Mouse (Mus musculus) liver, postnatal 0 days (tissue): ENCODE results near the gene Epn3. TPM values are rescaled to one million over a fixed set of nuclear protein-coding genes. Genes with fewer than 3 reads are reported as not detected.

ENCODE experiments used
- ATAC-seq: fragments of 200-750 bp; cut with Nextera tagmentation; 2 replicates; pipeline ENCODE4 v1.8.0; 2017; ENCODE audit warnings: mild to moderate bottlenecking, moderate library complexity
- DNase-seq: peaks from one replicate; pipeline ENCODE4 v3.0.0-alpha.2; 2016
- H3K27ac ChIP-seq: fragments of 300-500 bp; sonication (generic); 2 replicates; pipeline ENCODE4 v1.5.1; 2014; ENCODE audit warnings: antibody characterized with exemption, moderate library complexity, mild to moderate bottlenecking, low read depth
- H3K27me3 ChIP-seq: fragments of 300-500 bp; sonication (generic); 2 replicates; pipeline ENCODE4 v1.6.1; 2014; ENCODE audit warnings: low read length, control low read depth, mixed read lengths; ENCODE audit not compliant: insufficient read depth
- H3K36me3 ChIP-seq: fragments of 300-500 bp; sonication (generic); replicated peaks from 2 replicates; pipeline ENCODE4 v1.6.1; 2014; ENCODE audit warnings: mild to moderate bottlenecking, control low read depth, low read length, moderate library complexity, mixed read lengths; ENCODE audit not compliant: insufficient read depth
- H3K4me1 ChIP-seq: fragments of 300-500 bp; sonication (generic); 2 replicates; pipeline ENCODE4 v1.6.1; 2014; ENCODE audit warnings: antibody characterized with exemption, mild to moderate bottlenecking, control low read depth; ENCODE audit not compliant: insufficient read depth
- H3K4me2 ChIP-seq: fragments of 300-500 bp; sonication (generic); 2 replicates; pipeline ENCODE4 v1.6.1; 2014; ENCODE audit warnings: low read depth, mild to moderate bottlenecking, low read length, moderate library complexity, mixed read lengths
- H3K4me3 ChIP-seq: fragments of 300-500 bp; sonication (generic); 2 replicates; pipeline ENCODE4 v1.5.1; 2014; ENCODE audit warnings: low read depth, low read length
- H3K9ac ChIP-seq: fragments of 300-500 bp; sonication (generic); replicated peaks from 2 replicates; pipeline ENCODE4 v1.6.1; 2014; ENCODE audit warnings: mild to moderate bottlenecking, moderate library complexity
- H3K9me3 ChIP-seq: fragments of 300-500 bp; sonication (generic); 2 replicates; pipeline ENCODE4 v1.6.1; 2016; ENCODE audit warnings: mild to moderate bottlenecking, control low read depth, low read length, mixed read lengths
- CTCF ChIP-seq: sonication (generic); IDR thresholded peaks from 2 replicates; pipeline ENCODE4 v1.5.1; 2016; ENCODE audit warnings: antibody characterized with exemption, low read depth
- EP300 ChIP-seq: IDR thresholded peaks from 2 replicates; pipeline ENCODE4 v1.6.1; 2016; ENCODE audit warnings: antibody characterized with exemption, low read depth, mild to moderate bottlenecking
- WGBS: fragments of 180-500 bp; shearing (Covaris S2); extraction: QIAGEN DNeasy Blood & Tissue Kit; methylation state at CpG from one replicate; pipeline ENCODE4 v1.1.7; 2014; ENCODE audit not compliant: insufficient replicate concordance; 5-methylcytosine and 5-hydroxymethylcytosine counted together
- polyA plus RNA-seq: library from polyadenylated mRNA; unstranded; fragments of >200 nt; fragmentation: Nextera tagmentation; extraction: Ambion mirVana; gene quantifications from 2 replicates; pipeline ENCODE4 v1.2.1, GENCODE M21; 2015

The Epn3 gene
- polyA plus RNA-seq, 1 experiment from 2014 or later, result 0.21 TPM

DNA sequence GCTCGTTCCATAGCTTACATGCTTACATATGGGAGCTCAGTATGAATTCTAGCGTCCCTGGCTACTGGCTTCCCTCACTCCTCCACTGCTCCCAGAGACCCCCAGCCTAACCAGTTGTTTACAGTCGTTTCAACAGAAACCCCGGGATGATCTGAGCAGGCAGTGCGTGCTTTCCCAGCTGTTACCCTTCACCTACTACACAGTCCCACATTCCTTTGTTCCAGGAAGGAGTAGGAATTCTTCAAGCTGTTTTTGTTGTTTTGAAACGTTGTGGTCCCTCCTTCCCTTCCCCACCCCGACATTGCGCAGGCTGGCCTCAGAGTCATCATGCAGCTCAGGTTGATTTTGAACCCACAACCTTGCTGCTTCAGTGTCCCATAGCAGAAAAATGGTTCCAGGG, 588 bp upstream of the Epn3 start:
- WGBS, result 39% methylated on average over 8 of the region's 8 CpGs
- ATAC-seq, result peak; percentile 15; the same call in 1 of the 2 replicates
- DNase-seq, result no peak
- TF ChIP-seq CTCF, result no peak
- Histone ChIP-seq H3K4me1 (peaks cover 7% of the 10 kb centered on the region; the same call in 1 of the 2 replicates), H3K4me3 (no peak overlapping the region), H3K4me2 (no peak overlapping the region; the same call in 1 of the 2 replicates), H3K9ac (no peak overlapping the region), H3K27me3 (peaks cover 41% of the 10 kb centered on the region), H3K36me3 (no peaks in the 10 kb centered on the region), H3K9me3 (no peaks in the 10 kb centered on the region), H3K27ac (no peak overlapping the region)

GRCm38 (mm10) chr11:94499035-94499434, 739 bp downstream of the Epn3 start:
- Histone ChIP-seq H3K4me3 (peak overlapping the region; percentile 34; the same call in 1 of the 2 replicates), H3K4me1 (peaks cover 7% of the 10 kb centered on the region; the same call in 1 of the 2 replicates), H3K36me3 (no peaks in the 10 kb centered on the region), H3K27me3 (peaks cover 38% of the 10 kb centered on the region), H3K9ac (no peak overlapping the region), H3K4me2 (no peak overlapping the region), H3K9me3 (no peaks in the 10 kb centered on the region), H3K27ac (no peak overlapping the region)
- 6% methylated on average over 2 of the region's 2 CpGs for WGBS
- TF ChIP-seq EP300 (no peak), CTCF (no peak)
- no peak for DNase-seq
- 0 out of 2 replicates have a peak, but pooled peaks have one; percentile 24 for ATAC-seq

- Histone ChIP-seq H3K36me3 (no peaks in the 10 kb centered on the region), H3K27ac (no peak overlapping the region), H3K4me1 (peaks cover 7% of the 10 kb centered on the region; the same call in 1 of the 2 replicates), H3K4me2 (no peak overlapping the region), H3K9me3 (no peaks in the 10 kb centered on the region), H3K4me3 (no peak overlapping the region), H3K27me3 (peaks cover 38% of the 10 kb centered on the region), H3K9ac (no peak overlapping the region)
- ATAC-seq (no peak), DNase-seq (no peak)
- WGBS, result 32% methylated on average over 19 of the region's 19 CpGs
- TF ChIP-seq CTCF, result no peak
- TF ChIP-seq EP300, result no peak
Measured at GRCm38 (mm10) chr11:94498093-94498996, 1.4 kb downstream of the Epn3 start.

DNA sequence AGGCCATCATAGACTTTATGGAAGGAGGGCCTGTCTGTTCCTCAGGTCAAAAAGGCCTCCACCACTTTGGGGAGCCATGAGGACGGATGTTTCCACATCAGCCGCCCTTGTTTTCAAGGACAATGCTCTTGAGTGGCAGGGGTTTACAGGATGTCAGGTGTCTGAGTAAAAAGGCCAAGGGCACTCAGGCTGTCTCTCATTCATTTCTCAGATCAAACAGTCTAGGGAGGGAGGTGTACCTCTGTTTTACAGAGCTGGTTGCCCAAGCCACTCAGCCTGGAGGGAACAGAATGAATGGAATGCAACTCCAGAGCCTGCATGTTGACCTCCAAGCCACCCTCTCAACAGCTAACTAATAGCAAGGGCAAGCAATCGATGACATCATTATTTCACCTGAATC, 4.4 kb downstream of the Epn3 start:
- DNase-seq (no peak), ATAC-seq (no peak)
- Histone ChIP-seq H3K27me3 (peaks cover 41% of the 10 kb centered on the region), H3K4me3 (no peak overlapping the region), H3K9me3 (no peaks in the 10 kb centered on the region), H3K27ac (no peak overlapping the region), H3K36me3 (no peaks in the 10 kb centered on the region), H3K4me1 (peaks cover 12% of the 10 kb centered on the region), H3K4me2 (no peak overlapping the region), H3K9ac (no peak overlapping the region)
- WGBS, result 58% methylated on average over 3 of the region's 3 CpGs
- TF ChIP-seq CTCF (no peak), EP300 (no peak)

- 41% methylated on average over 7 of the region's 7 CpGs for WGBS
- no peak overlapping the region for H3K9ac ChIP-seq
- H3K4me3 ChIP-seq, result peak overlapping the region; percentile 47; the same call in 1 of the 2 replicates
- H3K36me3 ChIP-seq, result no peaks in the 10 kb centered on the region
- H3K4me1 ChIP-seq, result peaks cover 5% of the 10 kb centered on the region; the same call in 1 of the 2 replicates
- no peak for ATAC-seq
- H3K27ac ChIP-seq, result no peak overlapping the region
- no peak for TF ChIP-seq CTCF
- no peak for TF ChIP-seq EP300
- no peaks in the 10 kb centered on the region for H3K9me3 ChIP-seq
- peaks cover 31% of the 10 kb centered on the region for H3K27me3 ChIP-seq
- no peak for DNase-seq
- H3K4me2 ChIP-seq, result no peak overlapping the region
Measured at GRCm38 (mm10) chr11:94491749-94492099, 8.1 kb downstream of the Epn3 start.

DNA sequence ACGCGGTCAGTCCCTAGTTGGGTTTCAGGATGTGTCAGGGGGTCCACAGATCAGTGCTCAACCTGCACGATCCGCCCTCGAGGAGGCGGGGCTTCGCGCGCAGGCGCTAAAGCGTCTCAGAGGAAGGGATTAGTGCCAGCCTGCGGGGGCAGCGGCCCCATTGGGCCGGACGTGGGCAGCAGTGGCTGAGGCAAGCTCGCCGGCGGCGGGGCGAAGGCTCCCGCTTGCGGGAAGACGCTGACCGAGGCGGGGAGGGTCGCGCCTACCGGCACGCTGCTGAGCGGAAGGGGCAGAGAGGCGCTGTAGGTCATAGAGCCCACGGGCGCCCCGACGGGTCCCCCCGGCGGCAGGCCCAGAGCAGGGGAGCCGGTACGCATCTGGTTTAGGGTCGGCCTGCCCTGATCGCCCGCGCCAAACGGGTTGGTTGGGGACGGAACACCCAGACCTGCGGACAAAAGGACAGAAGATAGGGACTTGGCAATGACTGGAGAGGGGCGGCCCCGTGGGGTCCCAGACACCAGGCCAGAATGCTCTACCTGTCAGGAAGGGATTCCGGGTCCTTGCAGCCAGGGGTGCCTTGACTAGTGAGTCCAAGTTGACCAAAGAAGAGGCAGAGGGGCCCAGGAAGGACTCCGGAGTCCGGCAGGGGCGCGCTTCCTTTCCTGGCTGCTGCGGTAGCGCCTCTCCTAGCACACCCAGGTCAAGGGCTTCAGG, 8.6 kb downstream of the Epn3 start:
- TF ChIP-seq EP300 (no peak), CTCF (no peak)
- peaks cover 5% of the 10 kb centered on the region; the same call in 1 of the 2 replicates for H3K4me1 ChIP-seq
- H3K4me2 ChIP-seq, result peak overlapping the region; percentile 76
- WGBS, result 3% methylated on average over 53 of the region's 55 CpGs
- H3K27me3 ChIP-seq, result peaks cover 31% of the 10 kb centered on the region
- no peak overlapping the region for H3K27ac ChIP-seq
- peak overlapping the region; percentile 47 for H3K4me3 ChIP-seq
- H3K9ac ChIP-seq, result peak overlapping the region; percentile 60
- DNase-seq (peak; percentile 46), ATAC-seq (no peak)
- H3K9me3 ChIP-seq, result no peaks in the 10 kb centered on the region
- H3K36me3 ChIP-seq, result no peaks in the 10 kb centered on the region
